Mouse (Mus musculus) liver, embryonic 14.5 days (tissue): Measurements from ENCODE around the gene Tmem179b. TPM values are rescaled to one million over a fixed set of nuclear protein-coding genes. Genes with fewer than 3 reads are reported as not detected.

Experiments used
- ATAC-seq: fragments of 200-750 bp; cut with Nextera tagmentation; 2 replicates; pipeline ENCODE4 v1.8.0; 2017; ENCODE audit warnings: moderate number of reproducible peaks, mild to moderate bottlenecking, moderate library complexity; ENCODE audit not compliant: insufficient read depth
- DNase-seq, 3 experiments: peaks; one replicate each; pipeline ENCODE4 v3.0.0-alpha.2; 2012 to 2013; ENCODE audit warnings: low read depth in 3 of 3, low spot score in 3 of 3
- H3K27ac ChIP-seq: fragments of 300-500 bp; sonication (generic); 2 replicates; pipeline ENCODE4 v1.5.1; 2014; ENCODE audit warnings: moderate library complexity, mild to moderate bottlenecking, control low read depth, inconsistent platforms
- H3K27me3 ChIP-seq: fragments of 300-500 bp; sonication (generic); 2 replicates; pipeline ENCODE4 v1.6.1; 2014; ENCODE audit warnings: mild to moderate bottlenecking, low read length, moderate library complexity; ENCODE audit not compliant: control insufficient read depth, insufficient read depth
- H3K36me3 ChIP-seq: fragments of 300-500 bp; sonication (generic); replicated peaks from 2 replicates; pipeline ENCODE4 v1.6.1; 2014; ENCODE audit warnings: low read depth; ENCODE audit not compliant: control insufficient read depth, insufficient read depth
- H3K4me1 ChIP-seq, 2 experiments: fragments of 200-500 bp in 1 of 2; fragments of 300-500 bp in 1 of 2; sonication (generic) in 1 of 2; replicated peaks; 2 replicates each; pipeline ENCODE4 v1.6.1; 2012 to 2014; ENCODE audit warnings: antibody characterized with exemption in 1 of 2, inconsistent platforms in 1 of 2, low read length in 1 of 2; ENCODE audit not compliant: control insufficient read depth in 2 of 2, insufficient read depth in 2 of 2
- H3K4me2 ChIP-seq: fragments of 300-500 bp; sonication (generic); 2 replicates; pipeline ENCODE4 v1.6.1; 2014; ENCODE audit warnings: low read depth, mild to moderate bottlenecking, control low read depth, moderate library complexity
- H3K4me3 ChIP-seq, 2 experiments: fragments of 200-500 bp in 1 of 2; fragments of 300-500 bp in 1 of 2; sonication (generic) in 1 of 2; 2 replicates each; pipeline ENCODE4 v1.5.1; 2012 to 2014; ENCODE audit warnings: low read depth in 2 of 2, low read length in 2 of 2, mild to moderate bottlenecking in 2 of 2, control low read depth in 1 of 2, inconsistent platforms in 1 of 2, moderate library complexity in 1 of 2; ENCODE audit not compliant: insufficient read depth in 1 of 2
- H3K9ac ChIP-seq: fragments of 300-500 bp; sonication (generic); replicated peaks from 2 replicates; pipeline ENCODE4 v1.6.1; 2014; ENCODE audit warnings: mild to moderate bottlenecking, control low read depth, moderate library complexity
- H3K9me3 ChIP-seq: fragments of 300-500 bp; sonication (generic); 2 replicates; pipeline ENCODE4 v1.6.1; 2016; ENCODE audit warnings: low read length, mixed read lengths; ENCODE audit not compliant: control insufficient read depth
- CTCF ChIP-seq: IDR thresholded peaks from 2 replicates; pipeline ENCODE4 v1.5.1; 2016; ENCODE audit warnings: antibody characterized with exemption, low read depth, control low read depth
- EP300 ChIP-seq: IDR thresholded peaks from 2 replicates; pipeline ENCODE4 v1.6.1; 2016; ENCODE audit warnings: antibody characterized with exemption, low read depth
- WGBS: fragments of 180-500 bp; shearing (Covaris S2); extraction: QIAGEN DNeasy Blood & Tissue Kit; methylation state at CpG from one replicate; pipeline ENCODE4 v1.1.7; 2014; ENCODE audit not compliant: insufficient replicate concordance; 5-methylcytosine and 5-hydroxymethylcytosine counted together
- polyA plus RNA-seq, 2 experiments: library from polyadenylated mRNA; depleted of rRNA in 1 of 2; stranded (reverse) in 1 of 2; unstranded in 1 of 2; fragments of >200 nt; fragmentation: Nextera tagmentation in 1 of 2; extraction: Ambion mirVana in 1 of 2; gene quantifications; 2 replicates each; pipeline versions ENCODE4 v1.2.1 to v1.2.3; 2012 to 2014

The Tmem179b gene
- polyA plus RNA-seq, 2 experiments: 63.0 to 117 TPM

- H3K36me3 ChIP-seq: peaks cover 67% of the 10 kb centered on the region
- 17% methylated on average over 29 of the region's 29 CpGs for WGBS
- ATAC-seq (no peak), DNase-seq (peak in 1 of 3 experiments; percentile 50)
- H3K27ac ChIP-seq: peak within 1 kb of the TSS; percentile 80
- H3K4me1 ChIP-seq: peaks cover 24 to 28% of the 10 kb centered on the region in 2 experiments
- H3K9me3 ChIP-seq: no peaks in the 10 kb centered on the region; the same call in 1 of the 2 replicates
- peak within 1 kb of the TSS; percentile 93 for H3K9ac ChIP-seq
- TF ChIP-seq EP300: no peak
- peak; percentile 40 for TF ChIP-seq CTCF
- no peaks in the 10 kb centered on the region for H3K27me3 ChIP-seq
- peak within 1 kb of the TSS; percentile 89 to 94 for H3K4me3 ChIP-seq
- H3K4me2 ChIP-seq: peak within 1 kb of the TSS; percentile 92
Measured at GRCm38 (mm10) chr19:8770567-8771270, 3.5 kb downstream of the Tmem179b start, which contains the start of gene Tmem223. Gene Tmem223, plus strand, starts transcription at chr19:8770996.

GRCm38 (mm10) chr19:8765562-8765961 lies 8.7 kb downstream of the Tmem179b start:
- H3K9ac ChIP-seq: no peak overlapping the region
- H3K4me3 ChIP-seq: no peak overlapping the region
- no peak for TF ChIP-seq EP300
- TF ChIP-seq CTCF: no peak
- no peaks in the 10 kb centered on the region; the same call in 1 of the 2 replicates for H3K9me3 ChIP-seq
- H3K4me2 ChIP-seq: no peak overlapping the region
- H3K4me1 ChIP-seq: peaks cover 4 to 5% of the 10 kb centered on the region in 2 experiments; a peak in 3 of 4 replicates
- H3K36me3 ChIP-seq: peaks cover 84% of the 10 kb centered on the region
- 85% methylated on average over 9 of the region's 9 CpGs for WGBS
- ATAC-seq: no peak
- DNase-seq: no peak
- H3K27ac ChIP-seq: no peak overlapping the region
- no peaks in the 10 kb centered on the region for H3K27me3 ChIP-seq

- peaks cover 7 to 8% of the 10 kb centered on the region in 2 experiments for H3K4me1 ChIP-seq
- DNase-seq (no peak), ATAC-seq (no peak)
- TF ChIP-seq CTCF: no peak
- no peak for TF ChIP-seq EP300
- peaks cover 62% of the 10 kb centered on the region for H3K36me3 ChIP-seq
- no peaks in the 10 kb centered on the region for H3K27me3 ChIP-seq
- no peak overlapping the region for H3K9ac ChIP-seq
- no peak overlapping the region for H3K4me2 ChIP-seq
- H3K4me3 ChIP-seq: no peak overlapping the region
- no peaks in the 10 kb centered on the region; the same call in 1 of the 2 replicates for H3K9me3 ChIP-seq
- WGBS: 82% methylated on average over 4 of the region's 4 CpGs
- H3K27ac ChIP-seq: no peak overlapping the region
Measured at GRCm38 (mm10) chr19:8763276-8763675, 11.0 kb downstream of the Tmem179b start.

DNA sequence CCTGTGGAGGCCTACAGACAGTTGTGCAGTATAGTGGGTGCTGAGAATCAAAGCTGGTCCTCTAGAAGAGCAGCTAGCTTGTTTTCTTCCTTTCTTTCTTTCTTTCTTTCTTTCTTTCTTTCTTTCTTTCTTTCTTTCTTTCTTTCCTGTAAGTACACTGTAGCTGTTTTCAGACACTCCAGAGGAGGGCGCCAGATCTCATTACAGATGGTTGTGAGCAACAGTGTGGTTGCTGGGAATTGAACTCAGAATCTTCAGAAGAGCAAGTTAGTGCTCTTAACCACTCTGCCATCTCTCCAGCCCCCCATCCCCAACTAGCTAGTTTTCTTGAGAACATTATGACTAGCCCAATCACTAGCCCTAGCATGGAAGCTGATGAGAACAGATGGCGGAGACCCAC lies 13.5 kb downstream of the Tmem179b start:
- H3K27me3 ChIP-seq: no peaks in the 10 kb centered on the region
- H3K27ac ChIP-seq: no peak overlapping the region
- peaks cover 36% of the 10 kb centered on the region for H3K36me3 ChIP-seq
- 77% methylated on average over 2 of the region's 2 CpGs for WGBS
- no peak for DNase-seq
- H3K4me1 ChIP-seq: peaks cover 13 to 15% of the 10 kb centered on the region in 2 experiments
- no peak overlapping the region for H3K9ac ChIP-seq
- no peak overlapping the region for H3K4me3 ChIP-seq
- no peak overlapping the region for H3K4me2 ChIP-seq
- no peak for ATAC-seq
- TF ChIP-seq CTCF (peak; percentile 32; the same call in 1 of the 2 replicates), EP300 (no peak)
- no peaks in the 10 kb centered on the region; the same call in 1 of the 2 replicates for H3K9me3 ChIP-seq

- Histone ChIP-seq H3K9ac (peak overlapping the region; percentile 97), H3K36me3 (peaks cover 27% of the 10 kb centered on the region)
- TF ChIP-seq CTCF (no peak), EP300 (no peak)
Measured at GRCm38 (mm10) chr19:8758899-8759298, 15.4 kb downstream of the Tmem179b start.

More at GRCm38 (mm10) chr19:8758899-8759298, 15.4 kb downstream of the Tmem179b start:
- Histone ChIP-seq H3K27me3 (no peaks in the 10 kb centered on the region), H3K9me3 (no peaks in the 10 kb centered on the region), H3K4me1 (peaks cover 14 to 18% of the 10 kb centered on the region in 2 experiments), H3K4me3 (peak overlapping the region in 1 of 2 experiments; percentile 92; a peak in 2 of 4 replicates), H3K4me2 (peak overlapping the region; percentile 95), H3K27ac (peak overlapping the region; percentile 27)
- ATAC-seq: no peak
- 26% methylated on average over 2 of the region's 2 CpGs for WGBS
- no peak for DNase-seq
